Comparison of ENCODE assay signal across 9 mouse cellular contexts in the genomic region with DNA sequence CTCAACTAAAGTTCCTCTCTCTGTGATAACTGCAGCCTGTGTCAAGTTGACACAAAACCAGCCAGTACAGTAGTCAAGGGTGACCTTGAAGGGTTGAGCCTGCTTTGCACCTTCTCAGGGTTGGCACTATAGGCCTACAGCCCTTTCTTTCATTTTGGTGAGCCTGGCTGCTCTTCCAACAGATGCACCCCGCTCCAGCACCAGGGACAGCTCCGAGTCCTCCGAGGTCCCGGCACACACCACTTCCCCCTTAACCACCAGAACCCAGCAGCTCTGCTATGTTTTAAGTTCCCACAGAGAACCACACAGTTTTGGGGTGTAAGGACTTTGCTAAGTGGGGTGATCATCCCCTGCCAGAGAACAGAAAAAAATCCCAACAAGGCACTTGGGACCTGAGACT. TPM values are rescaled to one million over a fixed set of nuclear protein-coding genes. Genes with fewer than 3 reads are reported as not detected.
A peak's percentile ranks its signal among the peaks of the same experiment; 100 is the strongest.
DNase-seq lines count a peak whose midpoint lies in the region; ATAC-seq lines count a peak whose summit lies in the region.
"Had no signal": no experiment of that assay in that cellular context is flagged by ENCODE, and none has a peak within 500 bp of the region (broad histone marks: within the 10 kb centered on the region; RNA-seq: fewer than 3 reads in every experiment).

No protein-coding gene starts in this region.

- intact Hi-C loops in gastrocnemius, postnatal 36 days (cut with DNase I) = no loop called here

- peak; percentile 58; the same call in 1 of the 2 replicates for ATAC-seq in common myeloid progenitor, adult 5-6 weeks (replicated peaks; ENCODE audit: low read depth, poor library complexity, severe bottlenecking)

- DNase-seq in lung, postnatal 14 days = peak; percentile 14
- DNase-seq in lung, postnatal 25 days (ENCODE audit: low spot score) = no peak
- DNase-seq in Muller cell, postnatal 12 days (ENCODE audit: inconsistent ontology term) = peak; percentile 39
- DNase-seq in mesoderm, embryonic 11.5 days (ENCODE audit: low read depth, low spot score) = peak; percentile 65
- no peak for DNase-seq in T-cell, adult 2 months (ENCODE audit: low spot score)
- no peak for DNase-seq in gastrocnemius, postnatal 36 days
- DNase-seq: cerebellum, postnatal 36 days; midbrain, embryonic 14.5 days had no signal

RNA-seq across cellular contexts. Expression of gene Csf3r, which starts 27.8 kb away (rescaled TPM):
- total RNA-seq in common myeloid progenitor, adult 5-6 weeks (2017) = 33.3 and 34.0 TPM in 2 replicates
- total RNA-seq in gastrocnemius, postnatal 36 days (2021) = under 1 TPM; 0.30 to 0.41 TPM

RNA-seq across cellular contexts. Expression of gene Mrps15, which starts 50.1 kb away (rescaled TPM):
- 62.6 and 83.8 TPM in 2 replicates for total RNA-seq in common myeloid progenitor, adult 5-6 weeks (2017)
- total RNA-seq in gastrocnemius, postnatal 36 days (2021) = 10 to 100 TPM; 69.8 to 74.3 TPM

Comparison
In these comparisons a context has a peak if more than half of its experiments do, and no peak if none do; other contexts are left out.
1. DNase-seq: peak in lung, postnatal 14 days (single experiment), Muller cell, postnatal 12 days (single experiment) and mesoderm, embryonic 11.5 days (single experiment); none in lung, postnatal 25 days (single experiment), T-cell, adult 2 months (single experiment) and gastrocnemius, postnatal 36 days (0 of 2).
2. RNA of gene Csf3r, which starts 27.8 kb away (total RNA-seq): 33.3 to 34.0 TPM in common myeloid progenitor, adult 5-6 weeks; 0.30 to 0.41 TPM in gastrocnemius, postnatal 36 days; every median in the first group is over 10 times any median in the second.